Mouse (Mus musculus): ENCODE results near the gene Lhx3.

Gene Lhx3

DNA sequence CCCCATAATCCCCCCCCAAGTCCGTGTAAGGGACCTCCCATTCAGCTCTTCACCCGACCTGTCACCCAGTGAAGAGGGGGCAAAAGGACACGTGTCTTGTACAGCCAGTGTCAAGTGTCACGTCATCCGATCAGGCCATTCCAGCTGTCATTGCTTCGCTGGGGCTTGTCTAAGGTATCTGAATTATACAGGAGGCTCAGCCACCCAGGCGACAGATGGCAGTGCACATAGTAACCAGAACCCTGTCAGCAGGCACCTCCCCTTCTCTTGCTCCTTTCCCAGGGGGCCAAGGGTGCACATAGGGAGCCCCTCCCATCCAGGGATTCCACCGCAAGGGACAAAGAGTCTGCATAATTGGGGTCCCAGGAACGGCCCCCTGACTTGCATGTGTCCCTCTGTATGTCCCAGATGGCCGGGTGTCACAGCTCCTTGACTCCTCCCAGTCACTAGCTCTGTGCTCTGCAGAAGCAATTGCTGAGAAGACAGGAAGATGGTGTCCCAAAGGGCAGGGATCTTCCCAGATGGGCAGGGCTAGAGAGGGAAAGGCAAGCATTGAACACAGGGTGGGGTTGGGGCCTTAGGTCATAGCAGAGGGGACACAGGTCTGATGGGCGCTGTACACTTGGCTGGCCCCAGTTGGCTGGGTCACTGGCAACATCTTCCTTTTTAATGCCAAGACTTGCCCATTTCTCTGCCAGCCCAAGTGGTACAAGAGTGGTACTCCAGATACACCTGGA lies 39.1 kb downstream of the Lhx3 start:
- Histone ChIP-seq H3K9me3 (ENCODE audit: low read length) (no peaks in the 10 kb centered on the region), H3K4me1 (replicated peaks; ENCODE audit: low read depth, low read length) (peaks cover 31% of the 10 kb centered on the region), H3K36me3 (ENCODE audit: insufficient read depth, low read length) (no peaks in the 10 kb centered on the region), H3K4me3 (replicated peaks; ENCODE audit: low read length) (no peak overlapping the region), H3K27me3 (ENCODE audit: insufficient read depth, low read length) (no peaks in the 10 kb centered on the region)
- TF ChIP-seq NANOG (IDR thresholded peaks at IDR 0.05; ENCODE audit: borderline replicate concordance, low read length), result no peak

DNA sequence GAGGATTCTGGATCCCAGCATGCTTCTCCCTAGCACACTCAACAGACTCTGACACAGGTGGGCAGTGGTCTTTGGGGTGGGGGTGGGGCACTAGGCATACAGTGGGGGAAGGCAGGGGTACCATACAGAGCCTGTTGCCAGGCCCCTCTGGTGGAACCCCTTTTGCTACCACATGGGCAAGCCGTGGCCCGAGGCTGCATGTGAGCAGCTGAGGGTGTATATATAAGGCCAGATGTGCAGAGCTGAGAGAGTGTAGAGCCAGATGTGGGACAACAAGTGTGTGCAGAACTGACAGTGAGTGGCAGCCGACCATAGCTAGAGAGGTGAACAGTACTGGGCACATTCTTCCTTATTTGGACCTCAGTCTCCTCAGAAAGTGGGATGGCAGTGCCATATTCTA lies 41.2 kb downstream of the Lhx3 start:
- Histone ChIP-seq H3K4me3 (replicated peaks; ENCODE audit: low read length) (no peak overlapping the region), H3K27me3 (ENCODE audit: insufficient read depth, low read length) (no peaks in the 10 kb centered on the region; the same call in 1 of the 2 replicates), H3K36me3 (ENCODE audit: insufficient read depth, low read length) (no peaks in the 10 kb centered on the region), H3K9me3 (ENCODE audit: low read length) (no peaks in the 10 kb centered on the region), H3K4me1 (replicated peaks; ENCODE audit: low read depth, low read length) (peaks cover 26% of the 10 kb centered on the region)
- TF ChIP-seq POU5F1 (IDR thresholded peaks at IDR 0.05; ENCODE audit: borderline replicate concordance, low read length) (no peak), NANOG (IDR thresholded peaks at IDR 0.05; ENCODE audit: borderline replicate concordance, low read length) (no peak), CTCF (conservative IDR thresholded peaks at IDR 0.05; ENCODE audit: low read length) (no peak)

DNA sequence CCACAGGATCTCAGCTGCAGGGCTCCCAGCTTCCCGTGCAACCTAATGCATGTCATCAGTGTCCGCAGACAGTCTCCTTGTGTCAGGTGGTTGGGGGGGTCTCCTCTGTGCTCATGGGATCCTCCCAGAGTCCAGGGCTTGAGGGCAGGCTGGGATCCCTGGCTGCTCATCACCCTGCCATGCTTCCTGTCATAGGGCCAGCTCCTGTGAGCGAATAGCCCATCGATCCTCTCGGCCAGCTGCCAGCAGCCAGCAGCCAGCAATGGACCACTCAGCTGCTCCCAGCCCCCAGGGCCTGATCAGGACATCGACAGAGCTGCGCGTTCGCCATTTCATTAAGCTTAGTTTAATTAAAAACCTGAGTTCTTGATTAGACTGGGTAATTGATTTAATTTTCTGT lies 50.0 kb downstream of the Lhx3 start:
- no peaks in the 10 kb centered on the region for H3K36me3 ChIP-seq (ENCODE audit: insufficient read depth, low read length)
- no peak overlapping the region for H3K4me3 ChIP-seq (replicated peaks; ENCODE audit: low read length)
- peaks cover 8% of the 10 kb centered on the region for H3K4me1 ChIP-seq (replicated peaks; ENCODE audit: low read depth, low read length)
- H3K27me3 ChIP-seq (ENCODE audit: insufficient read depth, low read length), result no peaks in the 10 kb centered on the region
- no peak for TF ChIP-seq NANOG (IDR thresholded peaks at IDR 0.05; ENCODE audit: borderline replicate concordance, low read length)
- no peaks in the 10 kb centered on the region for H3K9me3 ChIP-seq (ENCODE audit: low read length)

- no peaks in the 10 kb centered on the region for H3K27me3 ChIP-seq (ENCODE audit: insufficient read depth, low read length)
- no peaks in the 10 kb centered on the region for H3K9me3 ChIP-seq (ENCODE audit: low read length)
- no peaks in the 10 kb centered on the region for H3K36me3 ChIP-seq (ENCODE audit: insufficient read depth, low read length)
- no peak for TF ChIP-seq POU5F1 (IDR thresholded peaks at IDR 0.05; ENCODE audit: borderline replicate concordance, low read length)
- no peak for TF ChIP-seq CTCF (conservative IDR thresholded peaks at IDR 0.05; ENCODE audit: low read length)
- no peak for TF ChIP-seq NANOG (IDR thresholded peaks at IDR 0.05; ENCODE audit: borderline replicate concordance, low read length)
- no peak overlapping the region for H3K4me3 ChIP-seq (replicated peaks; ENCODE audit: low read length)
- peaks cover 8% of the 10 kb centered on the region for H3K4me1 ChIP-seq (replicated peaks; ENCODE audit: low read depth, low read length)
Measured at GRCm38 (mm10) chr2:26156191-26156977, 51.7 kb downstream of the Lhx3 start.

GRCm38 (mm10) chr2:26155737-26156136 lies 52.4 kb downstream of the Lhx3 start:
- no peaks in the 10 kb centered on the region for H3K27me3 ChIP-seq (ENCODE audit: insufficient read depth, low read length)
- H3K36me3 ChIP-seq (ENCODE audit: insufficient read depth, low read length), result no peaks in the 10 kb centered on the region
- TF ChIP-seq NANOG (IDR thresholded peaks at IDR 0.05; ENCODE audit: borderline replicate concordance, low read length), result no peak
- no peak for TF ChIP-seq POU5F1 (IDR thresholded peaks at IDR 0.05; ENCODE audit: borderline replicate concordance, low read length)
- no peak for TF ChIP-seq CTCF (conservative IDR thresholded peaks at IDR 0.05; ENCODE audit: low read length)
- H3K9me3 ChIP-seq (ENCODE audit: low read length), result no peaks in the 10 kb centered on the region
- H3K4me1 ChIP-seq (replicated peaks; ENCODE audit: low read depth, low read length), result peaks cover 8% of the 10 kb centered on the region
- no peak overlapping the region for H3K4me3 ChIP-seq (replicated peaks; ENCODE audit: low read length)

DNA sequence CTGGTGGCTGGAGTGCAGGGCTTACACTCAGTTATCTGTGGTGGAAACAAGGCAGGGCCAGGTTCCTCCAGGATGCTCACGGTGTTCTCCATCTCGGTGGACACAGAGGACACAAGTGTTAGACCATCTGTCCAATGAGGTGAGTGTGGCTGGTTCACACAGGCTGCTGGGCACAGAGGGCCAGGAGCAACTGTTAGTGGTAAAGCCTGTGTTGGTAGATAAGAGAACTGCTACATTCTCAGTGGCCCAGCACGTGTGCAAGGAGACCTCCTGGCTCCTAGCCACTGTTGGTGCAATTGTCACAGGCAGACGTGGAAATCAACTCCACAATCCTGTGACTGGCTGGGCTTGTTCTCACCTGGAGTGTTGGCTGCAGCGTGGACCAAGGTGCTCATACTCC lies 53.5 kb downstream of the Lhx3 start:
- Histone ChIP-seq H3K36me3 (ENCODE audit: insufficient read depth, low read length) (no peaks in the 10 kb centered on the region), H3K27me3 (ENCODE audit: insufficient read depth, low read length) (no peaks in the 10 kb centered on the region), H3K4me3 (replicated peaks; ENCODE audit: low read length) (no peak overlapping the region), H3K4me1 (replicated peaks; ENCODE audit: low read depth, low read length) (peaks cover 8% of the 10 kb centered on the region), H3K9me3 (ENCODE audit: low read length) (no peaks in the 10 kb centered on the region)
- no peak for TF ChIP-seq POU5F1 (IDR thresholded peaks at IDR 0.05; ENCODE audit: borderline replicate concordance, low read length)
- no peak for TF ChIP-seq CTCF (conservative IDR thresholded peaks at IDR 0.05; ENCODE audit: low read length)
- no peak for TF ChIP-seq NANOG (IDR thresholded peaks at IDR 0.05; ENCODE audit: borderline replicate concordance, low read length)

- no peaks in the 10 kb centered on the region for H3K9me3 ChIP-seq (ENCODE audit: low read length)
- no peak overlapping the region for H3K4me3 ChIP-seq (replicated peaks; ENCODE audit: low read length)
- H3K27me3 ChIP-seq (ENCODE audit: insufficient read depth, low read length), result no peaks in the 10 kb centered on the region
- H3K36me3 ChIP-seq (ENCODE audit: insufficient read depth, low read length), result no peaks in the 10 kb centered on the region
- peaks cover 8% of the 10 kb centered on the region for H3K4me1 ChIP-seq (replicated peaks; ENCODE audit: low read depth, low read length)
- peak; percentile 74 for TF ChIP-seq CTCF (conservative IDR thresholded peaks at IDR 0.05; ENCODE audit: low read length)
- no peak for TF ChIP-seq NANOG (IDR thresholded peaks at IDR 0.05; ENCODE audit: borderline replicate concordance, low read length)
Measured at GRCm38 (mm10) chr2:26153909-26154340, 54.2 kb downstream of the Lhx3 start.

GRCm38 (mm10) chr2:26153295-26153694 lies 54.8 kb downstream of the Lhx3 start:
- H3K36me3 ChIP-seq (ENCODE audit: insufficient read depth, low read length), result no peaks in the 10 kb centered on the region
- H3K4me1 ChIP-seq (replicated peaks; ENCODE audit: low read depth, low read length), result peaks cover 10% of the 10 kb centered on the region
- H3K4me3 ChIP-seq (replicated peaks; ENCODE audit: low read length), result no peak overlapping the region
- no peaks in the 10 kb centered on the region for H3K27me3 ChIP-seq (ENCODE audit: insufficient read depth, low read length)
- TF ChIP-seq CTCF (conservative IDR thresholded peaks at IDR 0.05; ENCODE audit: low read length) (peak; percentile 29), POU5F1 (IDR thresholded peaks at IDR 0.05; ENCODE audit: borderline replicate concordance, low read length) (no peak)
- H3K9me3 ChIP-seq (ENCODE audit: low read length), result no peaks in the 10 kb centered on the region

Data from E14TG2a.4 (cell line).